Mouse (Mus musculus): ENCODE measurements around the gene Hes7. TPM values are rescaled to one million over a fixed set of nuclear protein-coding genes. Genes with fewer than 3 reads are reported as not detected.

Gene Hes7
- polyA plus RNA-seq, 1 experiment from 2014 or later: 0.26 TPM

- H3K27ac ChIP-seq (replicated peaks; ENCODE audit: low read depth, low read length): no peak overlapping the region
- WGBS: 90% methylated on average over 15 of the region's 15 CpGs
- no peaks in the 10 kb centered on the region for H3K27me3 ChIP-seq (ENCODE audit: control insufficient read depth, insufficient read depth, low read length)
- no peak overlapping the region for H3K4me3 ChIP-seq (replicated peaks; ENCODE audit: low read depth, low read length)
- H3K4me1 ChIP-seq (ENCODE audit: control insufficient read depth, insufficient read depth, low read length): peaks cover 12% of the 10 kb centered on the region
- no peak overlapping the region for H3K4me2 ChIP-seq (ENCODE audit: low read length)
- no peaks in the 10 kb centered on the region for H3K9me3 ChIP-seq (ENCODE audit: control insufficient read depth, low read length)
- H3K36me3 ChIP-seq (ENCODE audit: control insufficient read depth, insufficient read depth, low read length): peaks cover 79% of the 10 kb centered on the region
- no peak overlapping the region for H3K9ac ChIP-seq (replicated peaks; ENCODE audit: low read length)
- no peak for ATAC-seq (ENCODE audit: low FRiP score, low TSS enrichment)
- no peak for DNase-seq
Observed at GRCm38 (mm10) chr11:69103531-69104435, 16.4 kb upstream of the Hes7 start.

- no peak for ATAC-seq (ENCODE audit: low FRiP score, low TSS enrichment)
- no peak overlapping the region for H3K4me2 ChIP-seq (ENCODE audit: low read length)
- peaks cover 86% of the 10 kb centered on the region for H3K36me3 ChIP-seq (ENCODE audit: control insufficient read depth, insufficient read depth, low read length)
- peaks cover 7% of the 10 kb centered on the region for H3K4me1 ChIP-seq (ENCODE audit: control insufficient read depth, insufficient read depth, low read length)
- H3K9ac ChIP-seq (replicated peaks; ENCODE audit: low read length): no peak overlapping the region
- H3K9me3 ChIP-seq (ENCODE audit: control insufficient read depth, low read length): no peaks in the 10 kb centered on the region
- H3K4me3 ChIP-seq (replicated peaks; ENCODE audit: low read depth, low read length): no peak overlapping the region
- no peaks in the 10 kb centered on the region for H3K27me3 ChIP-seq (ENCODE audit: control insufficient read depth, insufficient read depth, low read length)
- DNase-seq: no peak
- 92% methylated on average over 14 of the region's 14 CpGs for WGBS
- no peak overlapping the region for H3K27ac ChIP-seq (replicated peaks; ENCODE audit: low read depth, low read length)
Observed at GRCm38 (mm10) chr11:69104487-69104886, 15.7 kb upstream of the Hes7 start.

GRCm38 (mm10) chr11:69105227-69105626, 15.0 kb upstream of the Hes7 start:
- Histone ChIP-seq H3K4me3 (replicated peaks; ENCODE audit: low read depth, low read length) (no peak overlapping the region), H3K4me2 (ENCODE audit: low read length) (no peak overlapping the region), H3K27ac (replicated peaks; ENCODE audit: low read depth, low read length) (no peak overlapping the region), H3K9me3 (ENCODE audit: control insufficient read depth, low read length) (no peaks in the 10 kb centered on the region), H3K9ac (replicated peaks; ENCODE audit: low read length) (0 out of 2 replicates have a peak overlapping the region, but pooled peaks have one; percentile 12), H3K4me1 (ENCODE audit: control insufficient read depth, insufficient read depth, low read length) (peaks cover 4% of the 10 kb centered on the region), H3K27me3 (ENCODE audit: control insufficient read depth, insufficient read depth, low read length) (no peaks in the 10 kb centered on the region), H3K36me3 (ENCODE audit: control insufficient read depth, insufficient read depth, low read length) (peaks cover 88% of the 10 kb centered on the region)
- no peak for DNase-seq
- WGBS: 91% methylated on average over 6 of the region's 6 CpGs
- ATAC-seq (ENCODE audit: low FRiP score, low TSS enrichment): no peak

GRCm38 (mm10) chr11:69105796-69106195, 14.4 kb upstream of the Hes7 start:
- Histone ChIP-seq H3K9me3 (ENCODE audit: control insufficient read depth, low read length) (no peaks in the 10 kb centered on the region), H3K27ac (replicated peaks; ENCODE audit: low read depth, low read length) (no peak overlapping the region), H3K36me3 (ENCODE audit: control insufficient read depth, insufficient read depth, low read length) (peaks cover 87% of the 10 kb centered on the region), H3K4me3 (replicated peaks; ENCODE audit: low read depth, low read length) (no peak overlapping the region), H3K9ac (replicated peaks; ENCODE audit: low read length) (no peak overlapping the region), H3K4me2 (ENCODE audit: low read length) (no peak overlapping the region), H3K4me1 (ENCODE audit: control insufficient read depth, insufficient read depth, low read length) (no peaks in the 10 kb centered on the region), H3K27me3 (ENCODE audit: control insufficient read depth, insufficient read depth, low read length) (no peaks in the 10 kb centered on the region)
- ATAC-seq (ENCODE audit: low FRiP score, low TSS enrichment): no peak
- no peak for DNase-seq
- 84% methylated on average over 2 of the region's 2 CpGs for whole genome bisulfite sequencing

GRCm38 (mm10) chr11:69106299-69106698, 13.9 kb upstream of the Hes7 start:
- Histone ChIP-seq H3K9me3 (ENCODE audit: control insufficient read depth, low read length) (no peaks in the 10 kb centered on the region), H3K4me3 (replicated peaks; ENCODE audit: low read depth, low read length) (no peak overlapping the region), H3K27ac (replicated peaks; ENCODE audit: low read depth, low read length) (no peak overlapping the region), H3K9ac (replicated peaks; ENCODE audit: low read length) (no peak overlapping the region), H3K27me3 (ENCODE audit: control insufficient read depth, insufficient read depth, low read length) (no peaks in the 10 kb centered on the region), H3K4me2 (ENCODE audit: low read length) (no peak overlapping the region), H3K36me3 (ENCODE audit: control insufficient read depth, insufficient read depth, low read length) (peaks cover 82% of the 10 kb centered on the region), H3K4me1 (ENCODE audit: control insufficient read depth, insufficient read depth, low read length) (no peaks in the 10 kb centered on the region)
- ATAC-seq (ENCODE audit: low FRiP score, low TSS enrichment) (no peak), DNase-seq (no peak)
- 87% methylated on average over 11 of the region's 11 CpGs for WGBS

- no peak for ATAC-seq (ENCODE audit: low FRiP score, low TSS enrichment)
- WGBS: 80% methylated on average over 11 of the region's 11 CpGs
Observed at GRCm38 (mm10) chr11:69106842-69107241, 13.4 kb upstream of the Hes7 start.

GRCm38 (mm10) chr11:69107676-69108075, 12.5 kb upstream of the Hes7 start:
- ATAC-seq (ENCODE audit: low FRiP score, low TSS enrichment) (no peak), DNase-seq (no peak)
- H3K4me1 ChIP-seq (ENCODE audit: control insufficient read depth, insufficient read depth, low read length): no peaks in the 10 kb centered on the region
- no peak overlapping the region for H3K27ac ChIP-seq (replicated peaks; ENCODE audit: low read depth, low read length)
- H3K9me3 ChIP-seq (ENCODE audit: control insufficient read depth, low read length): no peaks in the 10 kb centered on the region
- H3K9ac ChIP-seq (replicated peaks; ENCODE audit: low read length): no peak overlapping the region
- no peak overlapping the region for H3K4me2 ChIP-seq (ENCODE audit: low read length)
- H3K36me3 ChIP-seq (ENCODE audit: control insufficient read depth, insufficient read depth, low read length): peaks cover 68% of the 10 kb centered on the region
- no peak overlapping the region for H3K4me3 ChIP-seq (replicated peaks; ENCODE audit: low read depth, low read length)
- 90% methylated on average over 11 of the region's 11 CpGs for WGBS
- no peaks in the 10 kb centered on the region for H3K27me3 ChIP-seq (ENCODE audit: control insufficient read depth, insufficient read depth, low read length)

More at GRCm38 (mm10) chr11:69106842-69107241, 13.4 kb upstream of the Hes7 start:
- Histone ChIP-seq H3K4me3 (replicated peaks; ENCODE audit: low read depth, low read length) (no peak overlapping the region), H3K27ac (replicated peaks; ENCODE audit: low read depth, low read length) (no peak overlapping the region), H3K36me3 (ENCODE audit: control insufficient read depth, insufficient read depth, low read length) (peaks cover 76% of the 10 kb centered on the region), H3K9me3 (ENCODE audit: control insufficient read depth, low read length) (no peaks in the 10 kb centered on the region), H3K9ac (replicated peaks; ENCODE audit: low read length) (no peak overlapping the region), H3K27me3 (ENCODE audit: control insufficient read depth, insufficient read depth, low read length) (no peaks in the 10 kb centered on the region), H3K4me1 (ENCODE audit: control insufficient read depth, insufficient read depth, low read length) (no peaks in the 10 kb centered on the region), H3K4me2 (ENCODE audit: low read length) (no peak overlapping the region)
- no peak for DNase-seq

GRCm38 (mm10) chr11:69108223-69108622, 12.0 kb upstream of the Hes7 start:
- H3K4me2 ChIP-seq (ENCODE audit: low read length): no peak overlapping the region
- DNase-seq (no peak), ATAC-seq (ENCODE audit: low FRiP score, low TSS enrichment) (no peak)
- H3K9ac ChIP-seq (replicated peaks; ENCODE audit: low read length): no peak overlapping the region
- peaks cover 63% of the 10 kb centered on the region for H3K36me3 ChIP-seq (ENCODE audit: control insufficient read depth, insufficient read depth, low read length)
- no peaks in the 10 kb centered on the region for H3K9me3 ChIP-seq (ENCODE audit: control insufficient read depth, low read length)
- H3K27me3 ChIP-seq (ENCODE audit: control insufficient read depth, insufficient read depth, low read length): no peaks in the 10 kb centered on the region
- no peak overlapping the region for H3K4me3 ChIP-seq (replicated peaks; ENCODE audit: low read depth, low read length)
- H3K4me1 ChIP-seq (ENCODE audit: control insufficient read depth, insufficient read depth, low read length): no peaks in the 10 kb centered on the region
- WGBS: 92% methylated on average over 9 of the region's 9 CpGs
- H3K27ac ChIP-seq (replicated peaks; ENCODE audit: low read depth, low read length): no peak overlapping the region
